In the genomic region with DNA sequence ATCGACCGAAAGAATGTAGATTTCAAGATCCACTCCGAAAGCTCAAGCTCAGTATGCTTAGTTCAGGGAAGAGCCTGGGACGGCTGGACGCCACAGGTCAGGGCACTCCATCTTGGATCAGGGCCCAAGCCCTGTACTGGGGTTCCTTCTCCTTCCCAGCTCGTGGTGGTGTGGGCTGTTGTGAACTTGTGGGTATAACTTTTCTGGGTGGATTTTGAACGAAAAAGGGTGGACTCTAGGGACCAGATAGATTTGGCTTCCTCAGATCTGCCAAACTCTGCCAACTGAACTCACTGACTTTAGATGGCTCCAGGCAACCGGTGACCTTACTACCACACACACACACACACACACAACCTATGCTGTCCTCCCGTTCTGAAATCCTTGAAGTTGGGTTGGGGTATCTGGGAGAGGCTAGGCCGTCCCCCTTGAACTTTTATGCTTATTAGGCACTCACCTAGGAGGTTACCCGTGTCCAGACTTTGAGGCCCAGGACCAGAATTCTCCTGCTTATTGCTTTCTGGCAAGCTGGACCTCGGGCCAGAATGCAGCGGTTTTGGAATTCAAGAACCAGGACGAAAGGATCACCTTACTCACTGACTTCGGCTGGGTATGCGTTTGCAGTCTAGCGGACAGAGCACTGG, we compare ENCODE assay signal across 12 mouse cellular contexts. TPM values are rescaled to one million over a fixed set of nuclear protein-coding genes. Genes with fewer than 3 reads are reported as not detected.
DNase-seq lines count a peak whose midpoint lies in the region; ATAC-seq lines count a peak whose summit lies in the region.
"Had no signal": no experiment of that assay in that cellular context is flagged by ENCODE, and none has a peak within 500 bp of the region (broad histone marks: within the 10 kb centered on the region; RNA-seq: fewer than 3 reads in every experiment).

No protein-coding gene starts in this region.

- no peak overlapping the region for H3K4me2 ChIP-seq in heart, embryonic 12.5 days
- no peak overlapping the region; the same call in 1 of the 2 replicates for H3K4me2 ChIP-seq in lung, embryonic 16.5 days (ENCODE audit: low read depth, low read length)
- H3K4me2 ChIP-seq in hindbrain, embryonic 13.5 days = no peak overlapping the region
- H3K4me2 ChIP-seq in neural tube, embryonic 15.5 days = peak overlapping the region; percentile 54

- no peak overlapping the region for H3K27ac ChIP-seq in heart, embryonic 12.5 days (ENCODE audit: poor library complexity, severe bottlenecking)
- no peak overlapping the region for H3K27ac ChIP-seq in lung, embryonic 16.5 days (ENCODE audit: low read length)
- H3K27ac ChIP-seq in hindbrain, embryonic 13.5 days = no peak overlapping the region
- H3K27ac ChIP-seq in neural tube, embryonic 15.5 days (replicated peaks) = no peak overlapping the region

- H3K9ac ChIP-seq in heart, embryonic 12.5 days = no peak overlapping the region
- no peak overlapping the region for H3K9ac ChIP-seq in lung, embryonic 16.5 days (ENCODE audit: low read length)
- no peak overlapping the region for H3K9ac ChIP-seq in hindbrain, embryonic 13.5 days
- H3K9ac ChIP-seq in neural tube, embryonic 15.5 days (replicated peaks) = no peak overlapping the region

- peaks cover 14% of the 10 kb centered on the region for H3K36me3 ChIP-seq in heart, embryonic 12.5 days
- H3K36me3 ChIP-seq in lung, embryonic 16.5 days (ENCODE audit: control insufficient read depth, insufficient read depth, low read length) = peaks cover 7% of the 10 kb centered on the region
- peaks cover 4% of the 10 kb centered on the region; the same call in 1 of the 2 replicates for H3K36me3 ChIP-seq in hindbrain, embryonic 13.5 days
- H3K36me3 ChIP-seq in neural tube, embryonic 15.5 days = no peaks in the 10 kb centered on the region; the same call in 1 of the 2 replicates

- 16% methylated on average over 17 of the region's 17 CpGs for WGBS in heart, embryonic 12.5 days
- 18% methylated on average over 17 of the region's 17 CpGs for WGBS in lung, embryonic 16.5 days
- 12% methylated on average over 17 of the region's 17 CpGs for WGBS in hindbrain, embryonic 13.5 days
- 8% methylated on average over 17 of the region's 17 CpGs for WGBS in neural tube, embryonic 15.5 days

- DNase-seq in heart, postnatal 14 days = no peak
- DNase-seq in lung, postnatal 10 days = no peak
- DNase-seq in left cerebral cortex, postnatal 10 days (ENCODE audit: extremely low spot score in 1 of 2, low spot score in 2 of 2) = no peak
- DNase-seq: cerebellum, adult 9-10 months had no signal

- no peaks in the 10 kb centered on the region for H3K9me3 ChIP-seq in heart, embryonic 12.5 days (replicated peaks)
- H3K9me3 ChIP-seq in lung, embryonic 16.5 days (ENCODE audit: control insufficient read depth, low read length) = no peaks in the 10 kb centered on the region
- no peaks in the 10 kb centered on the region for H3K9me3 ChIP-seq in hindbrain, embryonic 13.5 days
- H3K9me3 ChIP-seq in neural tube, embryonic 15.5 days (replicated peaks) = no peaks in the 10 kb centered on the region

- intact Hi-C loops in heart, postnatal 14 days (cut with DNase I) = loop anchor here (2.0 kb wide), 1 partner anchor 98 kb away; no protein-coding TSS in a partner anchor
- intact Hi-C loops in left cerebral cortex, postnatal 10 days (cut with DNase I) = loop anchor here (10.0 kb wide), 1 partner anchor 278 kb away; no protein-coding TSS in a partner anchor

- no peak for ATAC-seq in heart, embryonic 12.5 days (ENCODE audit: insufficient number of reproducible peaks, low FRiP score)
- no peak for ATAC-seq in lung, embryonic 16.5 days (ENCODE audit: low read depth)
- ATAC-seq in hindbrain, embryonic 13.5 days (ENCODE audit: low FRiP score) = no peak
- ATAC-seq in neural tube, embryonic 15.5 days (ENCODE audit: low FRiP score) = no peak
- no peak for ATAC-seq in frontal cortex, adult (ENCODE audit: low TSS enrichment)
- ATAC-seq: CD4-positive, CD25-positive, alpha-beta regulatory T cell, adult 4 months had no signal

- H3K4me1 ChIP-seq in heart, embryonic 12.5 days (replicated peaks) = peaks cover 37% of the 10 kb centered on the region
- H3K4me1 ChIP-seq in lung, embryonic 16.5 days (replicated peaks; ENCODE audit: control insufficient read depth, insufficient read depth, low read length) = peaks cover 28% of the 10 kb centered on the region
- H3K4me1 ChIP-seq in hindbrain, embryonic 13.5 days (replicated peaks) = peaks cover 42% of the 10 kb centered on the region
- H3K4me1 ChIP-seq in neural tube, embryonic 15.5 days = peaks cover 42% of the 10 kb centered on the region

- H3K27me3 ChIP-seq in heart, embryonic 12.5 days (replicated peaks) = peaks cover 100% of the 10 kb centered on the region
- peaks cover 98% of the 10 kb centered on the region for H3K27me3 ChIP-seq in lung, embryonic 16.5 days (ENCODE audit: control insufficient read depth, insufficient read depth, low read depth, low read length)
- H3K27me3 ChIP-seq in hindbrain, embryonic 13.5 days = peaks cover 100% of the 10 kb centered on the region
- peaks cover 99% of the 10 kb centered on the region for H3K27me3 ChIP-seq in neural tube, embryonic 15.5 days (replicated peaks)

- H3K4me3 ChIP-seq in heart, embryonic 12.5 days = peak overlapping the region; percentile 46; the same call in 1 of the 2 replicates
- peak overlapping the region; percentile 42 for H3K4me3 ChIP-seq in lung, embryonic 16.5 days (ENCODE audit: low read length)
- H3K4me3 ChIP-seq in hindbrain, embryonic 13.5 days = peak overlapping the region; percentile 37; the same call in 1 of the 2 replicates
- H3K4me3 ChIP-seq in neural tube, embryonic 15.5 days (replicated peaks) = no peak overlapping the region; the same call in 1 of the 2 replicates

RNA-seq across cellular contexts. Expression of a gene that starts 0.6 kb away (rescaled TPM):
- not detected in 2 replicates for polyA plus RNA-seq in heart, embryonic 12.5 days (2016; fragmentation: Nextera tagmentation; extraction: Ambion mirVana)
- under 1 TPM; 0.22 to 0.27 TPM for total RNA-seq in heart, postnatal 14 days (2021)
- polyA plus RNA-seq in lung, embryonic 16.5 days (2015; fragmentation: Nextera tagmentation; extraction: Ambion mirVana) = 0.15 TPM in 1 of 2 replicates, not detected in the other
- 11.3 and 14.9 TPM in 2 replicates for polyA plus RNA-seq in hindbrain, embryonic 13.5 days (2015; fragmentation: Nextera tagmentation; extraction: Ambion mirVana)
- 6.1 and 7.8 TPM in 2 replicates for polyA plus RNA-seq in neural tube, embryonic 15.5 days (2015; fragmentation: Nextera tagmentation; extraction: Ambion mirVana)
- under 1 TPM; 0.39 to 0.75 TPM for total RNA-seq in left cerebral cortex, postnatal 10 days (2021)
- total RNA-seq: liver, adult 2 months; megakaryocyte-erythroid progenitor cell, adult 5-6 weeks had no signal
- polyA plus RNA-seq: CD4-positive, CD25-positive, alpha-beta regulatory T cell, adult 4 months; liver, adult 2 months had no signal
